Comparison of ENCODE assay signal across 8 mouse cellular contexts in genomic region chr11:118490566-118491218, GRCm38 (mm10). TPM values are rescaled to one million over a fixed set of nuclear protein-coding genes. Genes with fewer than 3 reads are reported as not detected.
DNase-seq lines count a peak whose midpoint lies in the region; TF ChIP-seq lines count a peak whose summit lies in the region.

No protein-coding gene starts in this region.

- intact Hi-C loops in left cerebral cortex, adult 2 months (cut with DNase I) = loop anchor here (2.0 kb wide), 1 partner anchor 44 kb away; no protein-coding TSS in a partner anchor

- no peak for TF ChIP-seq POLR2A in olfactory bulb, adult 2 months (IDR thresholded peaks at IDR 0.05; ENCODE audit: insufficient read depth, low read depth, low read length)

- peak in 1 of 2 experiments; percentile 73 for DNase-seq in left cerebral cortex, adult 2 months (ENCODE audit: extremely low spot score in 1 of 2, low spot score in 2 of 2)
- no peak for DNase-seq in left cerebral cortex, adult 8-10 months (ENCODE audit: low spot score in 2 of 2)
- peak; percentile 80 for DNase-seq in embryo, embryonic 10.5 days (ENCODE audit: low spot score)
- peak; percentile 74 to 93 for DNase-seq in heart, adult 18-20 months
- peak; percentile 36 to 64 for DNase-seq in kidney, adult 8-10 months
- peak; percentile 62 to 70 for DNase-seq in lung, adult 18-20 months
- DNase-seq in thymus, postnatal 25 days = peak; percentile 89

- 0 out of 2 replicates have a peak overlapping the region, but pooled peaks have one; percentile 3 for H3K27ac ChIP-seq in left cerebral cortex, adult 2 months
- no peak overlapping the region for H3K27ac ChIP-seq in olfactory bulb, adult 2 months (ENCODE audit: insufficient read depth, low read depth, low read length)

- TF ChIP-seq CTCF in left cerebral cortex, adult 2 months (IDR thresholded peaks at IDR 0.05) = peak; percentile 74
- peak; percentile 66 for TF ChIP-seq CTCF in olfactory bulb, adult 2 months (IDR thresholded peaks at IDR 0.05; ENCODE audit: insufficient read depth, low read depth, low read length)

- no peak overlapping the region for H3K4me3 ChIP-seq in left cerebral cortex, adult 2 months
- H3K4me3 ChIP-seq in olfactory bulb, adult 2 months (ENCODE audit: insufficient read depth, low read depth, low read length) = no peak overlapping the region

- peaks cover 50% of the 10 kb centered on the region for H3K4me1 ChIP-seq in olfactory bulb, adult 2 months (ENCODE audit: control insufficient read depth, insufficient read depth, low read length)

- WGBS in olfactory bulb, adult 2 months = 40% methylated on average over 22 of the region's 22 CpGs

RNA-seq across cellular contexts. Expression of gene Engase, which starts 14.1 kb away (rescaled TPM):
- 10 to 100 TPM; 11.0 to 12.4 TPM for total RNA-seq in left cerebral cortex, adult 2 months (2021)
- 10 to 100 TPM; 12.6 to 18.2 (median 15.3) TPM for total RNA-seq in left cerebral cortex, adult 8-10 months (2022)
- 1 to 10 TPM; 4.2 to 5.1 TPM for total RNA-seq in heart, adult 18-20 months (2021)
- polyA plus RNA-seq in olfactory bulb, adult 2 months (2012; ENCODE audit: insufficient read depth, insufficient read length, low replicate concordance, missing spikeins) = not detected in 2 replicates

Comparison
In these comparisons a context has a peak if more than half of its experiments do, and no peak if none do; other contexts are left out.
1. DNase-seq: peak in embryo, embryonic 10.5 days (single experiment), heart, adult 18-20 months (2 of 2), kidney, adult 8-10 months (2 of 2), lung, adult 18-20 months (2 of 2) and thymus, postnatal 25 days (single experiment); none in left cerebral cortex, adult 8-10 months (0 of 2).